Mouse (Mus musculus): Measurements from ENCODE around the gene Gm28038. TPM values are rescaled to one million over a fixed set of nuclear protein-coding genes. Genes with fewer than 3 reads are reported as not detected.

The Gm28038 gene
- polyA plus RNA-seq, 1 experiment from 2014 or later, result not detected

DNA sequence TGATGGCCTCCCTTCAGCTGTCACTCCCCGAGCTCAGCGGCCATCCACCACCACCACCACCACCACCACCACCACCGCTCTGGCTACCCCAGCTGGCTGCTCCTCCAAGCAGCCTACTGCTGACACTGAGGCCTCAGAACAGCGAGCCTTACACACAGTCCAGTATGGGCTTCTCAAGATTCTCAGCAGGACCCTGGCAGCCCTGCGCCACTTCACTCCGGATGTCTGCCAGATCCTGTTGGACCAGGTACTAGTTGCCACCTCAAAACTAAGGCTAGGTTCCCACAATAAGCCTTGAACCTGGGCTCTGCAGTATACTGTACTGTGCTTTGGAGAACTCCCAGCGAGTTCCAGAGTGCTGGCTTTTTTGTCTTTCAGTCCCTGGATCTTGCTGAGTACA, 61.7 kb downstream of the Gm28038 start:
- H3K27me3 ChIP-seq (ENCODE audit: control insufficient read depth, insufficient read depth, low read length), result no peaks in the 10 kb centered on the region
- H3K4me3 ChIP-seq (replicated peaks; ENCODE audit: low read depth, low read length), result no peak overlapping the region
- H3K9me3 ChIP-seq (ENCODE audit: control insufficient read depth, low read length), result no peaks in the 10 kb centered on the region
- H3K9ac ChIP-seq (replicated peaks; ENCODE audit: low read length), result no peak overlapping the region
- no peak overlapping the region for H3K27ac ChIP-seq (replicated peaks; ENCODE audit: low read depth, low read length)
- ATAC-seq (ENCODE audit: low FRiP score, low TSS enrichment) (no peak), DNase-seq (no peak)
- H3K4me1 ChIP-seq (ENCODE audit: control insufficient read depth, insufficient read depth, low read length), result no peaks in the 10 kb centered on the region
- WGBS, result 94% methylated on average over 7 of the region's 7 CpGs
- H3K4me2 ChIP-seq (ENCODE audit: low read length), result no peak overlapping the region
- peaks cover 97% of the 10 kb centered on the region for H3K36me3 ChIP-seq (ENCODE audit: control insufficient read depth, insufficient read depth, low read length)

DNA sequence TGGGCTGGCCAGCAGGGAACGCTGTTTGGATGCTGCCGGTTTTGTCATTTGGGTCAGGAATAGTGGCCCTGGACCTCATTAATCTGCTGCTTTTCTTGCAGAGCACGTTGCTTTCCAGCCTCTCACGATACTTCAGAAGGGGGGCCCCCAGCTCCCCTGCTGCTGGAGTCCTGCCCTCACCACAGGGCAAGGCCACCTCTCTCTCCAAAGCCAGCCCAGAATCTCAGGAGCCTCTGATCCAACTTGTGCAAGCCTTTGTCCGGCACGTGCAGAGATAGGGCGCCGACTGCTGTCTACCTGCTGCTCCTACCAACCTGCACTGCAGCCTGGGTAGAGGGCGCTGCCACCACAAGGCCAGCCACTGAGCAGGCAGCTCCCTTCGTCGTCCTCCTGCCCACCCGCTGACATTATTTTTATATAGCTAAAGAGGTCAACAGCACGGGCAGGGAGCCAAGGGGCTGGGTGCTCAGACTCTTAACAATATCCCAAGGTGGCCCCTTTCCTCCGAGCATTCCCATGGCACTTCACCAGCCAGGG, 62.8 kb downstream of the Gm28038 start:
- 82% methylated on average over 14 of the region's 14 CpGs for WGBS
- Histone ChIP-seq H3K4me1 (ENCODE audit: control insufficient read depth, insufficient read depth, low read length) (no peaks in the 10 kb centered on the region), H3K4me2 (ENCODE audit: low read length) (no peak overlapping the region), H3K4me3 (replicated peaks; ENCODE audit: low read depth, low read length) (no peak overlapping the region), H3K36me3 (ENCODE audit: control insufficient read depth, insufficient read depth, low read length) (peaks cover 100% of the 10 kb centered on the region), H3K27ac (replicated peaks; ENCODE audit: low read depth, low read length) (no peak overlapping the region), H3K9ac (replicated peaks; ENCODE audit: low read length) (no peak overlapping the region), H3K9me3 (ENCODE audit: control insufficient read depth, low read length) (no peaks in the 10 kb centered on the region), H3K27me3 (ENCODE audit: control insufficient read depth, insufficient read depth, low read length) (no peaks in the 10 kb centered on the region)
- peak; percentile 11 for DNase-seq
- no peak for ATAC-seq (ENCODE audit: low FRiP score, low TSS enrichment)

DNA sequence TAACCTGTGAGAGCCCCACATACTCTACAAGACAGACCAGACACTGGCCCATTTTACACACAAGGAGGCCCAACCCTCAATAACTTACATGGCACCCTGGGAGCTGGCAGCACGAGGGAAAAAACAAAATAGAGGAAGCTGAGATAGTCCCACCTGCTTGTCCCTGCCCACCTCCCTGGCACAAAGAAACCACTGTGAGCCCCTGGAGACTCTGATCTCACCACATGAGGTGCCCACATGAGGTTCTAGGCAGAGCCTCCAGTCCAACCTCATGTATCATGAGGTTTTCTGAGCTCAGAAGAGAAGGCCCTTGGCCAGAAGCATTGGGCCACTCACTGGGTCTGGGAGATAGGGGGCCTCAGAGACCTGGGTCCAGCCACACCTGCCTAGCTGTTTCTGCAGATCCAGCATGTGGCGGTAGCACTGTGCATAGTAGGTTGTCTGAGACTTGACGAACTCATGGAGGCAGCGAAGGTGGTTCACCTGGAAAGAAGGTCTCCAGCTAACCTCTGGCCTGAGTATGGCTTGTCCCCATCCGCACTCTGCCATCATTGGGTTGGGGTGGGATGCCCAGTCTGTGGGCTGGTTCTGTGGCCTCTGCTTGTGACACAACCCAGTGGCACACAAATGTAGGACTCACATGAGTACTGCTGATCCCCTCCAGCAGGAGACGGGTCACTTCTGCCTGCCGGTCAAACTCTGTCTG, 65.3 kb downstream of the Gm28038 start:
- no peak overlapping the region for H3K9ac ChIP-seq (replicated peaks; ENCODE audit: low read length)
- ATAC-seq (ENCODE audit: low FRiP score, low TSS enrichment), result no peak
- H3K36me3 ChIP-seq (ENCODE audit: control insufficient read depth, insufficient read depth, low read length), result peaks cover 100% of the 10 kb centered on the region
- no peaks in the 10 kb centered on the region for H3K9me3 ChIP-seq (ENCODE audit: control insufficient read depth, low read length)
- H3K4me2 ChIP-seq (ENCODE audit: low read length), result no peak overlapping the region
- no peaks in the 10 kb centered on the region for H3K4me1 ChIP-seq (ENCODE audit: control insufficient read depth, insufficient read depth, low read length)
- no peak overlapping the region for H3K4me3 ChIP-seq (replicated peaks; ENCODE audit: low read depth, low read length)
- WGBS, result 90% methylated on average over 7 of the region's 7 CpGs
- H3K27ac ChIP-seq (replicated peaks; ENCODE audit: low read depth, low read length), result no peak overlapping the region
- no peaks in the 10 kb centered on the region for H3K27me3 ChIP-seq (ENCODE audit: control insufficient read depth, insufficient read depth, low read length)
- DNase-seq, result no peak

DNA sequence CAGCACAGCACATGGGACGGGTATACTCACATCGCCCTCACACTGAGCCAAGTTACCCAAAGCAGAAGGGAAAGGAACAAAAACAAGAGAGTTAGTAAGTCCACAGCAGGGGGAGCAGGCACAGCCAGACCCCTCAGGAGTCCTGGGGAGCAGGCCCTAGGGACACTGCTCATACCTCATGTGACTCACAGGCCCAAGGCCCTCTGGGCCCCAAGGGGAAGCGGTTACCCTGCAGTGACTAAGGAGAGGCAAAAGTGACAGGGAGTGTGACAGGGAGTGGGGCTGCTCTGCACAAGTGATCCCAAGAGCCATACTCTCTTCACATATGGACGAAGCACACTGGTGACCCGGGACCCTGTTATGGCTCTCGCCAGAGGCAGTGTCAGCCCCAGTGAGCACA, 68.4 kb downstream of the Gm28038 start:
- Histone ChIP-seq H3K9ac (replicated peaks; ENCODE audit: low read length) (no peak overlapping the region), H3K27ac (replicated peaks; ENCODE audit: low read depth, low read length) (no peak overlapping the region), H3K4me3 (replicated peaks; ENCODE audit: low read depth, low read length) (no peak overlapping the region), H3K4me1 (ENCODE audit: control insufficient read depth, insufficient read depth, low read length) (no peaks in the 10 kb centered on the region), H3K9me3 (ENCODE audit: control insufficient read depth, low read length) (no peaks in the 10 kb centered on the region), H3K4me2 (ENCODE audit: low read length) (no peak overlapping the region), H3K27me3 (ENCODE audit: control insufficient read depth, insufficient read depth, low read length) (no peaks in the 10 kb centered on the region), H3K36me3 (ENCODE audit: control insufficient read depth, insufficient read depth, low read length) (peaks cover 91% of the 10 kb centered on the region)
- DNase-seq (no peak), ATAC-seq (ENCODE audit: low FRiP score, low TSS enrichment) (no peak)
- 93% methylated on average over 6 of the region's 6 CpGs for whole genome bisulfite sequencing

Other genes with a start within 250 kb of the Gm28038 start
- gene Wdr34, start 232.2 kb upstream of the Gm28038 start, polyA plus RNA-seq (2014; fragmentation: Nextera tagmentation; extraction: Ambion mirVana), result 62.9 and 80.2 TPM in 2 replicates
- gene Set, start 223.7 kb upstream of the Gm28038 start, polyA plus RNA-seq (2014; fragmentation: Nextera tagmentation; extraction: Ambion mirVana), result 376 and 427 TPM in 2 replicates
- 1.1 and 1.9 TPM in 2 replicates for gene Pkn3, start 203.4 kb upstream of the Gm28038 start, polyA plus RNA-seq (2014; fragmentation: Nextera tagmentation; extraction: Ambion mirVana)
- gene Zdhhc12, start 187.4 kb upstream of the Gm28038 start, polyA plus RNA-seq (2014; fragmentation: Nextera tagmentation; extraction: Ambion mirVana), result 17.6 and 18.7 TPM in 2 replicates
- gene Zer1, start 156.5 kb upstream of the Gm28038 start, polyA plus RNA-seq (2014; fragmentation: Nextera tagmentation; extraction: Ambion mirVana), result 15.1 and 15.6 TPM in 2 replicates
- 17.7 and 20.4 TPM in 2 replicates for gene Tbc1d13, start 147.3 kb upstream of the Gm28038 start, polyA plus RNA-seq (2014; fragmentation: Nextera tagmentation; extraction: Ambion mirVana)
- gene Endog, start 109.5 kb upstream of the Gm28038 start, polyA plus RNA-seq (2014; fragmentation: Nextera tagmentation; extraction: Ambion mirVana), result 23.2 and 28.1 TPM in 2 replicates
- 52.8 and 54.8 TPM in 2 replicates for gene Spout1, start 102.6 kb upstream of the Gm28038 start, polyA plus RNA-seq (2014; fragmentation: Nextera tagmentation; extraction: Ambion mirVana)
- 15.3 and 17.1 TPM in 2 replicates for gene Kyat1, start 75.2 kb upstream of the Gm28038 start, polyA plus RNA-seq (2014; fragmentation: Nextera tagmentation; extraction: Ambion mirVana)
- gene Lrrc8a, start 43.3 kb upstream of the Gm28038 start, polyA plus RNA-seq (2014; fragmentation: Nextera tagmentation; extraction: Ambion mirVana), result 66.0 and 70.9 TPM in 2 replicates
- gene Gm28035, start 40.5 kb upstream of the Gm28038 start, polyA plus RNA-seq (2014; fragmentation: Nextera tagmentation; extraction: Ambion mirVana), result 0.25 TPM in 1 of 2 replicates, not detected in the other
- gene Phyhd1, start 14.8 kb upstream of the Gm28038 start, polyA plus RNA-seq (2014; fragmentation: Nextera tagmentation; extraction: Ambion mirVana), result 4.9 and 6.0 TPM in 2 replicates
- 32.2 and 32.7 TPM in 2 replicates for gene Dolk, start 5.3 kb downstream of the Gm28038 start, polyA plus RNA-seq (2014; fragmentation: Nextera tagmentation; extraction: Ambion mirVana)
- 20.5 and 26.0 TPM in 2 replicates for gene Nup188, start 5.4 kb downstream of the Gm28038 start, polyA plus RNA-seq (2014; fragmentation: Nextera tagmentation; extraction: Ambion mirVana)
- 129 and 183 TPM in 2 replicates for gene Sh3glb2, start 78.3 kb downstream of the Gm28038 start, polyA plus RNA-seq (2014; fragmentation: Nextera tagmentation; extraction: Ambion mirVana)
- gene Miga2, start 83.2 kb downstream of the Gm28038 start, polyA plus RNA-seq (2014; fragmentation: Nextera tagmentation; extraction: Ambion mirVana), result 26.1 and 29.7 TPM in 2 replicates
- 56.3 and 57.2 TPM in 2 replicates for gene Dolpp1, start 111.2 kb downstream of the Gm28038 start, polyA plus RNA-seq (2014; fragmentation: Nextera tagmentation; extraction: Ambion mirVana)
- gene Crat, start 134.8 kb downstream of the Gm28038 start, polyA plus RNA-seq (2014; fragmentation: Nextera tagmentation; extraction: Ambion mirVana), result 22.2 and 24.0 TPM in 2 replicates
- gene Ptpa, start 135.0 kb downstream of the Gm28038 start, polyA plus RNA-seq (2014; fragmentation: Nextera tagmentation; extraction: Ambion mirVana), result 86.7 and 115 TPM in 2 replicates
- gene Ier5l, start 193.2 kb downstream of the Gm28038 start, polyA plus RNA-seq (2014; fragmentation: Nextera tagmentation; extraction: Ambion mirVana), result 3.7 and 4.3 TPM in 2 replicates

Measured in midbrain, embryonic 14.5 days (tissue).